Mouse (Mus musculus) adrenal gland, postnatal 14 days (tissue): ENCODE results near the gene Miga1. TPM values are rescaled to one million over a fixed set of nuclear protein-coding genes. Genes with fewer than 3 reads are reported as not detected.
"Not testable (repeated sequence)": the region's sequence is repeated elsewhere in the genome, so short reads cannot be mapped to it uniquely, and the experiment has no call there.

Experiments
- DNase-seq: peaks from one replicate; pipeline ENCODE4 v3.0.0; 2021; ENCODE audit warnings: mixed read lengths
- total RNA-seq: library from RNA; stranded (reverse); gene quantifications from 2 replicates; pipeline ENCODE4 v1.2.3, GENCODE M21; 2021

Gene Miga1
- total RNA-seq, 1 experiment from 2014 or later = 9.3 TPM

GRCm38 (mm10) chr3:152321765-152322547 is 18.3 kb downstream of the Miga1 start:
- no peak for DNase-seq

- DNase-seq = no peak
These were observed 19.1 kb downstream of the Miga1 start for GRCm38 (mm10) chr3:152320972-152321645.

- DNase-seq = not testable (repeated sequence)
These were observed 23.6 kb downstream of the Miga1 start for GRCm38 (mm10) chr3:152316447-152317173.

GRCm38 (mm10) chr3:152315613-152316012 is 24.6 kb downstream of the Miga1 start:
- DNase-seq = peak; percentile 92

- not testable (repeated sequence) for DNase-seq
These were observed 25.5 kb downstream of the Miga1 start for GRCm38 (mm10) chr3:152314666-152315065.

GRCm38 (mm10) chr3:152309250-152309645 is 31.0 kb downstream of the Miga1 start:
- DNase-seq = no peak

- DNase-seq = peak; percentile 56
These were observed 31.5 kb downstream of the Miga1 start for GRCm38 (mm10) chr3:152308485-152309249.

- no peak for DNase-seq
These were observed 34.2 kb downstream of the Miga1 start for GRCm38 (mm10) chr3:152305971-152306370.

GRCm38 (mm10) chr3:152305080-152305479 is 35.1 kb downstream of the Miga1 start:
- DNase-seq = no peak

- DNase-seq = peak; percentile 10
These were observed 36.0 kb downstream of the Miga1 start for GRCm38 (mm10) chr3:152304093-152304815.

- DNase-seq = no peak
These were observed 37.2 kb downstream of the Miga1 start for GRCm38 (mm10) chr3:152302991-152303390.

- DNase-seq = no peak
These were observed 39.5 kb downstream of the Miga1 start for GRCm38 (mm10) chr3:152300376-152301337.

- DNase-seq = no peak
These were observed 44.3 kb downstream of the Miga1 start for GRCm38 (mm10) chr3:152295896-152296295.

GRCm38 (mm10) chr3:152294400-152294799 is 45.8 kb downstream of the Miga1 start:
- no peak for DNase-seq

GRCm38 (mm10) chr3:152293530-152294181 is 46.6 kb downstream of the Miga1 start:
- no peak for DNase-seq

- DNase-seq = no peak
These were observed 48.3 kb downstream of the Miga1 start for GRCm38 (mm10) chr3:152291895-152292294.

GRCm38 (mm10) chr3:152290175-152290798 is 49.9 kb downstream of the Miga1 start:
- DNase-seq = no peak

GRCm38 (mm10) chr3:152288740-152289139 is 51.5 kb downstream of the Miga1 start:
- DNase-seq = peak; percentile 81

- DNase-seq = no peak
These were observed 51.9 kb downstream of the Miga1 start for GRCm38 (mm10) chr3:152288276-152288675.
